Mouse (Mus musculus): ENCODE results near the gene Hoxc5. TPM values are rescaled to one million over a fixed set of nuclear protein-coding genes. Genes with fewer than 3 reads are reported as not detected.

The Hoxc5 gene
- polyA plus RNA-seq, 1 experiment from 2014 or later, result 18.8 TPM

DNA sequence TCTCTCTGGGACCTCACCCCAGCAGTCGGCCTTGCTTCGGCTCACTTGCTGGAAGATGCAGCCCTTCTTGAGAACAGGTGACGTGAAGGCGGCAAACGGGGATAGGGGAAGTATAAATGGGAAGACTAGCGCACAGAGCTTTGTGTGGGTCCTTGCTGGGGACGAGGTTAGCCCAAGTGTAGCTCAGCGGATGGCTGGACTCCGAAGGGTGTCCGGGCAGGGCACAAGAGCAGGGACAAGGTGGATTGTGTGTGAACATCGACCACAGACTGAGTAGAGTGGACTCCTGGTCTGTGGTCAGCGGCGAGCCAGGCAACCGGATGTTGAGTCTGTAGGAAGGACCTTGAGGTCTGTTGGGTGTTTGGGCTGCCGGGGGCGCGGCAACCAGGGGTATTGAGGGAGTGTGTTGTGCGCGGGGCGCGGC is 8.5 kb downstream of the Hoxc5 start:
- peaks cover 39% of the 10 kb centered on the region for H3K27me3 ChIP-seq
- peak overlapping the region; percentile 90 for H3K4me3 ChIP-seq
- no peak for ATAC-seq (ENCODE audit: low read depth)
- H3K9me3 ChIP-seq, result no peaks in the 10 kb centered on the region
- under 1% methylated on average over 21 of the region's 21 CpGs for WGBS
- no peaks in the 10 kb centered on the region for H3K36me3 ChIP-seq
- peak overlapping the region; percentile 99 for H3K27ac ChIP-seq (replicated peaks)
- H3K4me1 ChIP-seq (replicated peaks), result peaks cover 55% of the 10 kb centered on the region
- peak overlapping the region; percentile 91 for H3K4me2 ChIP-seq
- peak overlapping the region; percentile 100 for H3K9ac ChIP-seq

DNA sequence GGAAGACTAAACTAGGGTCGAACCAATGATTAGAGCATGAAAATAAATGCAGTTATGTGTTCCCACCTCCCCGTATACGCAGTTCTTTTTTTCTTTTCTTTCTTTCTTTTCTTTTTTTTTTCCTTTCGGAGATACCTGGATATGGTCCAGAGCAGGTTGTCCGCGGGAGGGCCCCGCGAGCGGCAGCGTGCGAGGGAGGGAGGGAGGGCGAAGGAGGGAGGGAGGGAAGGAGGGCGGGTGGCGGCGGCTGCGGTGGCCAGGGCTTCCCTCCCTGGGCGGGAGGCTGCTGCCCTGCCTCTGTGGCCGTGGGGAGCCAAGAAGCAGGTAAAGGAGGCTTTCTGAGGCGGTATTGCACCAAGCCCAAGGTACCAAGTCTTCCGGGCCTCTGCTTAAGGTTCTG is 8.9 kb downstream of the Hoxc5 start, which contains the start of gene Hoxc9:
Hoxc9 (plus strand) TSS at position 269 of the 400 bp plus-strand sequence.
- 2% methylated on average over 7 of the region's 20 CpGs for WGBS
- Histone ChIP-seq H3K4me2 (peak within 1 kb of the TSS; percentile 91), H3K27me3 (peaks cover 35% of the 10 kb centered on the region), H3K9me3 (no peaks in the 10 kb centered on the region), H3K4me1 (replicated peaks) (peaks cover 51% of the 10 kb centered on the region), H3K36me3 (no peaks in the 10 kb centered on the region), H3K27ac (replicated peaks) (peak within 1 kb of the TSS; percentile 99), H3K9ac (peak within 1 kb of the TSS; percentile 100), H3K4me3 (peak within 1 kb of the TSS; percentile 90)
- no peak for ATAC-seq (ENCODE audit: low read depth)

DNA sequence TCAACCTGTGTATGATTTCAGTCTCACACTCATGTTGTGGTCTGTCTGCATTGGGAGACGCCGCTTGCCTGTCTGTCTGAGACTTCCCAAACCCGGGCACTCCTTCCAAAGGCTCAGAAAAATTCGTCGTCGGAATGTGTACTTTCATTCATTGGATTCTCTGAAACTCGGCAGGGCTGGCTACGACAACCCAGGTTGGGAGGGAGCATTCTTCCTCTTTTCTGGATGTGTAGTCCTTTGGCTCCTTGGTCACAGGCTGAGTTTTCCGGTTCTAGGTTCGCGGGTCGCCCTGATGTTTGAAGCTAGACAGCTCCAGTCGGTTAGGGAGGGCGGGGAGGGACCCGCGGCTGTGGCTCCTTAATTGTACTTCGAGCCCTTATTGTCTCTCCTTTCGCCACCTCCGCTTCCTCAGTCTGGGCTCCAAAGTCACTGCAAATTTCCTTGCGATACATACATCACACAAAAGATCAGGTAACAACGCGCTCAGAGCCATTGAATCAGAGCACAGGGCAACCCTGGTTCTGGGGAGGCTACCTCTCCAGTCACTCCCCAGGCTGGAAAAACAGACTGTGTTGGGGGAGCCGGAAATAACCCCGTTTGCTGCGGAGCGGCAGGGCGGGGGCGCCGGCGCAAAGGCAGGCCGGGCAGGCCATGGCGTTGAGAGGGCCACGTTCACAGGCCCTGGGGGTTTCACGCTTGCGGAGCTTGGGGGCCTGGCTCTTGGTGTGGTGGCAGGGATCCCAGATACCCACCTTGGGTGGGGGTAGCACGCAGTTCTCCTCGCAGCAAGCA is 9.6 kb downstream of the Hoxc5 start:
- Histone ChIP-seq H3K27me3 (peaks cover 31% of the 10 kb centered on the region), H3K27ac (replicated peaks) (peak overlapping the region; percentile 99), H3K4me3 (peak overlapping the region; percentile 90), H3K9me3 (no peaks in the 10 kb centered on the region), H3K36me3 (no peaks in the 10 kb centered on the region), H3K9ac (peak overlapping the region; percentile 100), H3K4me2 (peak overlapping the region; percentile 91), H3K4me1 (replicated peaks) (peaks cover 47% of the 10 kb centered on the region)
- under 1% methylated on average over 37 of the region's 37 CpGs for WGBS
- ATAC-seq (ENCODE audit: low read depth), result no peak

DNA sequence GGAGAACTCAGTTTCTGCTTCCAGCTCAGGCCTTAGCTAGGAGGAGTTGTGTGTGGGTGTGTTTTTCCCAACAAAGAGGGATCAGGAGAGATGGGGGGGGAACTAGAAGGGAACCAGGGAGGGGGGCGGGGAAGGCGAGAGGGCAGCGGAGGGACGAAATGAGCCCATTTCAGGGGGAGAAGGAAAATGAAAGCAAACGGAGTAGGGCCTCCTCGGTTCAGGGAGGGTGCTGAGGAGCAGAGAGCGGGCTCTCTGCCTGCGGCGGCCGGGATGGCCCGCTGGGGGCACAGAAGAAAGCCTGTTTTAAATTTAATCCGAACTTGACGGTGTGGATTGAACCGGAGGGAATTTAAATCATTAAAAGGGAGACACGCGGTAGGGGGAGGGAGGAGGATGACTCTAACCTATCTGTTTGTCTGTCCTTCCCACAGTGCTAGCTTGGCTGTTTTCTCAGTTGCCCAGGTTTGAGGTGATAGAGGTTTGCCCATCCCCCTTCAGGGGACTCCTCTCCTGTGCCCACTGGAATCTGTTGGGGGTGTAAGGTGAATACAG is 10.3 kb downstream of the Hoxc5 start:
- 0 out of 2 replicates have a peak, but pooled peaks have one; percentile 14 for ATAC-seq (ENCODE audit: low read depth)
- peaks cover 51% of the 10 kb centered on the region for H3K4me1 ChIP-seq (replicated peaks)
- peak overlapping the region; percentile 99 for H3K27ac ChIP-seq (replicated peaks)
- WGBS, result 2% methylated on average over 16 of the region's 16 CpGs
- no peaks in the 10 kb centered on the region for H3K9me3 ChIP-seq
- peaks cover 31% of the 10 kb centered on the region for H3K27me3 ChIP-seq
- H3K4me2 ChIP-seq, result peak overlapping the region; percentile 91
- no peaks in the 10 kb centered on the region for H3K36me3 ChIP-seq
- H3K9ac ChIP-seq, result peak overlapping the region; percentile 100
- peak overlapping the region; percentile 90 for H3K4me3 ChIP-seq

DNA sequence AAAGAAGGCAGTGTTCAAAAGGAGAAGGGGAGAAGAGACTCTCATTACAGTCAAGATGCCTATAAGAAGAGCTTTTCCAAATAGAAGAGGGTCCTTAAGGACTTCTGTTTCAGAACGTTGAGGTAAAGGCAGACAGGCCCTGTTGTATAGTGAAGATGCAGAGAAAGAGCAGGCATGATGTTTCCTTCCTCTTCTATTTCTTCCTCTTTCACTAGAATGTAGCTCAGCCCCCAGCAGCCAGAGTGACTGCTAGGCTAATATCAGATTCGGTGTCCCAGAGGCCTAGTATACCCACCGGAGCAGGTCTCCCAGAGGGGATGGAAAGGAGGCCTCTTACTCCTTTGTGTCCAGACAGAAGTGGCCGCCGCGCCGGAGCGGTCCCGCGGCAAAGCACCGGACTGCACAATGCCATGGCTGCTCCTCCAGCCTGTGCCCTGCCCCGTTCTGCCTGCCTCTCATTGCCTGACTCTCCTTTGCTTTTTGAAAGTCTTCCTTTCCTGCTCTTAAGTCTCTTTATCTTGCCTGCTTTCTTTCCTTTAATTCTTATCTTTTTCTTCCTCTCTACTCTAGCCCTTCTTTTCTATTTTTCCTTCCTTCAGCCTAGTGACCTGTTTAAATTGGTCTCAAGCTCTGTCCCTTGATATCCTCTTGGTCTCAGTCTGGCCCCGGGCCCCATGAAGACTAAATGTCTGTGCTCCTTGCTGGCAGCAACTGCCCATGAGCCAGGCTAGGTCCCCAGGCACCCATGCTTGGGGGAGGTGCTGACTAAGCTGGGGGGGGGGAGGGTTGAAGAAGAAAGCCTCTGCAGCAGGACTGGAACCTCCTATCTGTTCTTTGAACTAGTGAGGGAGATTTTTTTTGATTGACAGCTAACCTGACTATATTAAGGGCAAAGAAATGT is 11.6 kb downstream of the Hoxc5 start:
- Histone ChIP-seq H3K9me3 (no peaks in the 10 kb centered on the region), H3K27ac (replicated peaks) (peak overlapping the region; percentile 99), H3K36me3 (no peaks in the 10 kb centered on the region), H3K4me1 (replicated peaks) (peaks cover 55% of the 10 kb centered on the region), H3K4me3 (peak overlapping the region; percentile 90), H3K4me2 (peak overlapping the region; percentile 91), H3K9ac (peak overlapping the region; percentile 100), H3K27me3 (peaks cover 21% of the 10 kb centered on the region)
- no peak for ATAC-seq (ENCODE audit: low read depth)
- WGBS, result under 1% methylated on average over 13 of the region's 13 CpGs

DNA sequence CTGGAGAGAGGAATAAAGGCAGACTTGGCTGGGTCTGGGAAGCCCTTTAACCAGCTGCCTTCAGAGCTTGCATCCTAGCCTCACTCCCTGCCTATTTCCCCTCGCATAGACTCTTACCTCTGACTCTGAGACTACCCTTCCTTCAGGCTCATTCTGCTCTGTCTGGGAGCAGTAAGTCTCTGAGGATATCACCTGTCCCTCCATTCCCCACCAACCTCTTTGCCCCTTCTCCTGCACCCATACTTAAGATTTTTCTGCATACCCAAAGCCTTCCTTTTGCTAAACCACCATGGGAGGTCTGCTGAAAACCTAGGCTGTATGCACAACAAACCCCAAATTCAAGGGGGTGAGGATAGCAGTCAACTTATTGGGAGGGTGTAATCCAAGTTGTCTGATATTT is 12.7 kb downstream of the Hoxc5 start:
- H3K27me3 ChIP-seq, result peaks cover 18% of the 10 kb centered on the region
- peak overlapping the region; percentile 91 for H3K4me2 ChIP-seq
- peak overlapping the region; percentile 99 for H3K27ac ChIP-seq (replicated peaks)
- H3K36me3 ChIP-seq, result no peaks in the 10 kb centered on the region
- peak overlapping the region; percentile 100 for H3K9ac ChIP-seq
- ATAC-seq (ENCODE audit: low read depth), result no peak
- peak overlapping the region; percentile 90 for H3K4me3 ChIP-seq
- no peaks in the 10 kb centered on the region for H3K9me3 ChIP-seq
- WGBS, result 13% methylated on average over 1 of the region's 1 CpGs
- peaks cover 63% of the 10 kb centered on the region for H3K4me1 ChIP-seq (replicated peaks)

DNA sequence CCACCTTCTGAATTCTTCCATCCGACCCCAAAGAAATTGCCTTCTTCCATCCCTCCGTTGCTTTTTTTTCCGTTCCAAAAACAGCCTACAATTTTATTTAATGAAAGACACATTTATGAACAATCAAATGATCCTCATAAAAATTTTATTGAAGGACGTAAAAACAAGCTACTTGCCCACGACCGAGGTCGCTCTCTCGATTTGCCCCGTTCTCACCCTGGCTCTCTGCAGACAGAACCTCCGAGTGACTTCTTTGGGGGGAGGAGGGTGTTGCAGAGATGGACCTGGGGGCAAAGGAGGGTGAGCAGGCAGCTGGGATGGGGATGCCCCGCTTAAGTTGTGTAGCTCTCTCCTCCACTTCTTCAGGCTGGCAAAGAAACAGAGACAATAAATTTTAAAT is 13.1 kb downstream of the Hoxc5 start:
- H3K4me2 ChIP-seq, result peak overlapping the region; percentile 91

DNA sequence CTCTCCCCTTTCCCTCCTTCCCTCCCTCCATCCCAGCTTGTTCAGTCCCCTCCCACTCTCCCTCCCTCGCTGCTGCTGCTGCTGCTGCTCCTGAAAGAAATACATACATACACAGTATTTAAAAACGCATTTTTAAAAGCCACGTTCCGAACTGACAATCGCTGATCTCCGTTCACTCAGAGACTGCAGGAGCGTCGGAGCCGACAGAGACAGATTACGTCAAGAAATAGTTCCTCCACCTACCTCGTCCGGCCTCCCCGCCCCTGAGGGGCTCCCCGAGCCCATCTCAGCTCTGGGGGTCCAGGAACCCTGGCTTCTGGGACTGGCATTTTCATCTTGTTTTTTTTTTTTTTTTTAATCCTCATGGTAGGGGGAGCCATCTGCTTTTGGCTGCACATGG is 13.7 kb downstream of the Hoxc5 start:
- Histone ChIP-seq H3K4me3 (peak overlapping the region; percentile 90), H3K4me2 (peak overlapping the region; percentile 91), H3K9me3 (no peaks in the 10 kb centered on the region), H3K36me3 (no peaks in the 10 kb centered on the region), H3K27ac (replicated peaks) (peak overlapping the region; percentile 99), H3K4me1 (replicated peaks) (peaks cover 66% of the 10 kb centered on the region), H3K27me3 (peaks cover 24% of the 10 kb centered on the region), H3K9ac (peak overlapping the region; percentile 100)
- WGBS, result 0% methylated on average over 14 of the region's 14 CpGs
- ATAC-seq (ENCODE audit: low read depth), result 0 out of 2 replicates have a peak, but pooled peaks have one; percentile 21

More for the DNA sequence above, 13.1 kb downstream of the Hoxc5 start:
- H3K27ac ChIP-seq (replicated peaks), result peak overlapping the region; percentile 99
- H3K36me3 ChIP-seq, result no peaks in the 10 kb centered on the region
- peaks cover 64% of the 10 kb centered on the region for H3K4me1 ChIP-seq (replicated peaks)
- WGBS, result 2% methylated on average over 11 of the region's 11 CpGs
- ATAC-seq (ENCODE audit: low read depth), result no peak
- no peaks in the 10 kb centered on the region for H3K9me3 ChIP-seq
- peaks cover 18% of the 10 kb centered on the region for H3K27me3 ChIP-seq
- H3K9ac ChIP-seq, result peak overlapping the region; percentile 100
- H3K4me3 ChIP-seq, result peak overlapping the region; percentile 90

DNA sequence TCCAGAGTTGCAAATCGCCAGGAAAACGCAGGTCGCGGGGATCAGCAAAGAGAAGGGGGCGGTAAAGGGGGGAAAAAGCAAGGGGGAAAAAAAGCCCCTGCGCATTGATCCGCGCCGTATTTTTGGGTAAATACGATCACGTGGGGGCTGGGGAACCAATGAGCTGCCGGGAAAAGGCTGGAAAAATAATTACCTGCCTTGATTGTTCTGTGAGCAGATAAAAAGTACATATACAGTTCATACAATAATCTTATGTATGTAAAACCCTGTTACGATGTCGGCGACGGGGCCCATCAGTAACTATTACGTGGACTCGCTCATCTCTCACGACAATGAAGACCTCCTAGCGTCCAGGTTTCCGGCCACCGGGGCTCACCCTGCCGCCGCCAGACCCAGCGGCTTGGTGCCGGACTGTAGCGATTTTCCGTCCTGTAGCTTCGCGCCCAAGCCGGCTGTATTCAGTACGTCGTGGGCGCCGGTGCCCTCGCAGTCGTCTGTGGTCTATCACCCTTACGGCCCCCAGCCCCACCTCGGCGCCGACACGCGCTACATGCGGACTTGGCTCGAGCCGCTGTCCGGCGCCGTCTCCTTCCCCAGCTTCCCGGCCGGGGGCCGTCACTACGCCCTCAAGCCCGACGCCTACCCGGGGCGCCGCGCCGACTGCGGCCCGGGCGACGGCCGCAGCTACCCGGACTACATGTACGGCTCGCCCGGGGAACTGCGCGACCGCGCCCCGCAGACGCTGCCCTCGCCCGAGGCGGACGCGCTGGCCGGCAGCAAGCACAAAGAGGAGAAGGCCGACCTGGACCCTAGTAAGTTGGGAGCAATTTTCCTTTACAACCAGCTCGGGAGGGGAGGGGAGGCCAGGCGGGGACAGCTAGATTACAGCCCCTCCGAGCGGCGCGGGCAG is 14.4 kb downstream of the Hoxc5 start:
- no peaks in the 10 kb centered on the region for H3K36me3 ChIP-seq
- peak overlapping the region; percentile 91 for H3K4me2 ChIP-seq
- peaks cover 31% of the 10 kb centered on the region for H3K27me3 ChIP-seq
- no peak for ATAC-seq (ENCODE audit: low read depth)
- no peaks in the 10 kb centered on the region for H3K9me3 ChIP-seq
- H3K4me1 ChIP-seq (replicated peaks), result peaks cover 72% of the 10 kb centered on the region
- peak overlapping the region; percentile 99 for H3K27ac ChIP-seq (replicated peaks)
- WGBS, result under 1% methylated on average over 88 of the region's 88 CpGs
- H3K9ac ChIP-seq, result peak overlapping the region; percentile 100
- H3K4me3 ChIP-seq, result peak overlapping the region; percentile 90

DNA sequence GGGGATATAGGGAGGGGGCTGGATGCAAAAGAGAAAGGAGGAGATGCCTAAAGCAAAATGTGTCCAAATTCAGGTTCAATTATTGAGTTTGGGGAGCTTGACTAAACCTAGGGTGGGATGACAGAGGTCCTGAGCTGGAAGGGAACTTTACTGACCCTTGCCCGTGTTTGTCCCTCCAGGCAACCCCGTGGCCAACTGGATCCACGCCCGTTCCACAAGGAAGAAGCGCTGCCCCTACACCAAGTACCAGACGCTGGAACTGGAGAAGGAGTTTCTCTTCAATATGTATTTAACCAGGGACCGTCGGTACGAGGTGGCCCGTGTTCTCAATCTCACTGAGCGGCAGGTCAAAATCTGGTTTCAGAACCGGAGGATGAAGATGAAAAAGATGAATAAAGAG is 16.5 kb downstream of the Hoxc5 start:
- no peak for ATAC-seq (ENCODE audit: low read depth)
- Histone ChIP-seq H3K9ac (peak overlapping the region; percentile 100), H3K4me1 (replicated peaks) (peaks cover 79% of the 10 kb centered on the region), H3K4me3 (peak overlapping the region; percentile 90), H3K27me3 (peaks cover 22% of the 10 kb centered on the region), H3K4me2 (peak overlapping the region; percentile 91), H3K36me3 (no peaks in the 10 kb centered on the region), H3K9me3 (no peaks in the 10 kb centered on the region), H3K27ac (replicated peaks) (peak overlapping the region; percentile 99)
- 2% methylated on average over 12 of the region's 12 CpGs for WGBS

DNA sequence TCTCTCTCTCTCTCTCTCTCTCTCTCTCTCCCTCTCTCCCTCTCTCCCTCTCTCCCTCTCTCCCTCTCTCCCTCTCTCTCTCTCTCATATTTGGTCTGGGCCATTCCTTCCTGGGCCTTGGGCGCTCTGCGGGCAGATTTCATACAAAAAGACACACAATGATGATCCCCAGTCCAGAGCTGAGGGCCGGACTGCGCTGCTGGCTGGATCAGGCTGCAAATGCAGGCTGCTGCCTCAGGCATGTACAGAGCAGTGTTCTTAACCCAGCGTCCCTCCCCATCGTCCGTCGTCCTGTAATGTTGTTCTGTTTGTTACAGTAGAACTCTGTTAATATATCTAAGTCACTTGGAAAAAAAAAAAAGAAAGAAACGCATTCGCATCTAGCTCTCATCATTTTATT is 17.3 kb downstream of the Hoxc5 start:
- 2% methylated on average over 10 of the region's 10 CpGs for WGBS
- no peak for ATAC-seq (ENCODE audit: low read depth)
- Histone ChIP-seq H3K27ac (replicated peaks) (peak overlapping the region; percentile 99), H3K4me3 (peak overlapping the region; percentile 90), H3K9me3 (no peaks in the 10 kb centered on the region), H3K27me3 (peaks cover 17% of the 10 kb centered on the region), H3K4me1 (replicated peaks) (peaks cover 79% of the 10 kb centered on the region), H3K9ac (peak overlapping the region; percentile 100), H3K36me3 (no peaks in the 10 kb centered on the region), H3K4me2 (peak overlapping the region; percentile 91)
